Mouse (Mus musculus) neural tube, embryonic 13.5 days (tissue): ENCODE data around the gene Pik3r1. TPM values are rescaled to one million over a fixed set of nuclear protein-coding genes. Genes with fewer than 3 reads are reported as not detected.

ENCODE experiments used
- ATAC-seq: fragments of 200-750 bp; cut with Nextera tagmentation; 2 replicates; pipeline ENCODE4 v1.8.0; 2017; ENCODE audit warnings: low read depth, mild to moderate bottlenecking, moderate TSS enrichment, moderate library complexity
- H3K27ac ChIP-seq: fragments of 300-500 bp; sonication (generic); replicated peaks from 2 replicates; pipeline ENCODE4 v1.5.1; 2015; ENCODE audit warnings: moderate library complexity, mild to moderate bottlenecking, inconsistent platforms
- H3K27me3 ChIP-seq: fragments of 300-500 bp; sonication (generic); 2 replicates; pipeline ENCODE4 v1.6.1; 2015; ENCODE audit warnings: mild to moderate bottlenecking, inconsistent platforms
- H3K36me3 ChIP-seq: fragments of 300-500 bp; sonication (generic); 2 replicates; pipeline ENCODE4 v1.6.1; 2015; ENCODE audit warnings: mild to moderate bottlenecking, inconsistent platforms
- H3K4me1 ChIP-seq: fragments of 300-500 bp; sonication (generic); replicated peaks from 2 replicates; pipeline ENCODE4 v1.6.1; 2015; ENCODE audit warnings: inconsistent platforms
- H3K4me2 ChIP-seq: fragments of 300-500 bp; sonication (generic); 2 replicates; pipeline ENCODE4 v1.6.1; 2015; ENCODE audit warnings: inconsistent platforms, mild to moderate bottlenecking, moderate library complexity
- H3K4me3 ChIP-seq: fragments of 300-500 bp; sonication (generic); 2 replicates; pipeline ENCODE4 v1.5.1; 2015; ENCODE audit warnings: mild to moderate bottlenecking, inconsistent platforms
- H3K9ac ChIP-seq: fragments of 300-500 bp; sonication (generic); 2 replicates; pipeline ENCODE4 v1.6.1; 2015; ENCODE audit warnings: moderate library complexity, mild to moderate bottlenecking, inconsistent platforms
- H3K9me3 ChIP-seq: fragments of 300-500 bp; sonication (generic); 2 replicates; pipeline ENCODE4 v1.6.1; 2016; ENCODE audit warnings: inconsistent platforms
- WGBS: fragments of 180-500 bp; shearing (Covaris S2); methylation state at CpG from one replicate; pipeline ENCODE4 v1.1.7; 2015; 5-methylcytosine and 5-hydroxymethylcytosine counted together
- polyA plus RNA-seq: library from polyadenylated mRNA; unstranded; fragments of >200 nt; fragmentation: Nextera tagmentation; extraction: Ambion mirVana; gene quantifications from 2 replicates; pipeline ENCODE4 v1.2.1, GENCODE M21; 2015

Pik3r1 gene
- polyA plus RNA-seq, 1 experiment from 2014 or later: 47.9 TPM

GRCm38 (mm10) chr13:101713429-101714088 is 54.5 kb downstream of the Pik3r1 start:
- Histone ChIP-seq H3K4me2 (no peak overlapping the region), H3K27me3 (no peaks in the 10 kb centered on the region), H3K4me3 (no peak overlapping the region), H3K9ac (no peak overlapping the region), H3K4me1 (peaks cover 1% of the 10 kb centered on the region), H3K9me3 (no peaks in the 10 kb centered on the region), H3K27ac (no peak overlapping the region), H3K36me3 (peaks cover under 1% of the 10 kb centered on the region; the same call in 1 of the 2 replicates)
- ATAC-seq: no peak
- WGBS: 89% methylated on average over 12 of the region's 12 CpGs

- Histone ChIP-seq H3K9me3 (no peaks in the 10 kb centered on the region), H3K36me3 (peaks cover 8% of the 10 kb centered on the region), H3K4me3 (no peak overlapping the region), H3K4me2 (no peak overlapping the region), H3K9ac (no peak overlapping the region), H3K27ac (no peak overlapping the region), H3K4me1 (no peaks in the 10 kb centered on the region), H3K27me3 (no peaks in the 10 kb centered on the region)
- WGBS: 85% methylated on average over 9 of the region's 9 CpGs
- no peak for ATAC-seq
Observed at GRCm38 (mm10) chr13:101712720-101713428, 55.1 kb downstream of the Pik3r1 start.

DNA sequence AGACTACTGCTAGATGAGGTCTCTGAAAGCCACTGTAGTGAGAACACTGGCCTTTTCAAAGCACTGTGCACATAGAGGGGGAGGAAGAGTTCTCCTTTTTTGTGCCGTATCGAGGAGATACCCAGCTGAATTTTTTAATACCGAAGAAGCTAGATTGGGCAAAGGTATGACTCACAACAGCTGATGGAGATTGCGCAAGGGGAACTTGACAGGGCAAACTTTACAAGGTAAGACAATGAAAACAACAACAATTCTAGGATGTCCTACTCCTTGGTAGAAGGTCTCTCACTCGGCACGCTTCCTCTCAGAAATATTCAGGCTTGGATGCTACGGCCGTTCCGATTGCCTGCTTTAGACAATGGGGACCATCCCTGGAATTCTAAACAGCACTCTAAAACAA is 55.9 kb downstream of the Pik3r1 start:
- H3K4me1 ChIP-seq: no peaks in the 10 kb centered on the region
- ATAC-seq: no peak
- no peaks in the 10 kb centered on the region for H3K9me3 ChIP-seq
- 87% methylated on average over 9 of the region's 9 CpGs for WGBS
- no peak overlapping the region for H3K27ac ChIP-seq
- no peaks in the 10 kb centered on the region for H3K27me3 ChIP-seq
- H3K4me3 ChIP-seq: no peak overlapping the region
- H3K36me3 ChIP-seq: peaks cover 13% of the 10 kb centered on the region
- no peak overlapping the region for H3K9ac ChIP-seq
- H3K4me2 ChIP-seq: no peak overlapping the region

DNA sequence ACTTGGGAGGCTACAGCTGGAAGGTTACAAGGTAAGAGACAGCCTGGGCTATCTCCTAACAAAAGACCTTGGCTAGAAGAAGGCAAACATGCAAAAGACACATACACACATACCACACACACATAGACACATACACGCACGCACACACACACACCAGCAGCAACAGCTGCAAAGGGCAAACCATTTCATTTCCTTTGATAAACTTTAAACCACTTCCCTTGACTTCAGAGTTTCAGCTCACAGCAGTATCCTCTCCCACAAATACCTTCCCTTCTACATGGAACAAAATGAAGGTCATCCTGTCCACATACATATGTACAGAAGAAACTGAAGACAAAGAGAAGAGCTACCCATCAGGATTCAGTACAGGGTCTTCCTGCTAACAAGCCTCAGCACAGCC is 56.7 kb downstream of the Pik3r1 start:
- no peak overlapping the region for H3K9ac ChIP-seq
- peaks cover 13% of the 10 kb centered on the region for H3K36me3 ChIP-seq
- H3K27ac ChIP-seq: no peak overlapping the region
- no peak for ATAC-seq
- H3K4me2 ChIP-seq: no peak overlapping the region
- H3K9me3 ChIP-seq: no peaks in the 10 kb centered on the region
- 88% methylated on average over 2 of the region's 2 CpGs for WGBS
- H3K4me3 ChIP-seq: no peak overlapping the region
- no peaks in the 10 kb centered on the region for H3K27me3 ChIP-seq
- no peaks in the 10 kb centered on the region for H3K4me1 ChIP-seq

DNA sequence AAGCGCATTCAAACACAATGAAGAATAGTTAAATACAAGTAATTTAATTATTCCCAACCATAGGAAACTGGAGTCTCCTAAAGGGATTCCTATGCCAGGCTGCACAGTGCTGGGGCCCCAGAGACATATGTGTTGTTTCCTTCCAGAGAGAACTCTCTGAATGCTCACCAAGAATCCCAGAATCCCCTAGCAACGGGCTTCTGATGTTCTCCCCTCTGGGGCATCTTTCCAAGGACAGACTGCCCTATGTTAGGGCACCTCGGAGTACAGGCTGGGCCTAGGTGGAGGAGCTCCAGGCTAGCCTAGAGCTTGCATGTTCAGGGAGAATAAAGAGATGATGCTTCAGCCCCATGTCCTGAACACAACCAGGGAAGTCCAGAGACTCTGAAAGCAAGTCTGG is 58.2 kb downstream of the Pik3r1 start:
- WGBS: 63% methylated on average over 3 of the region's 3 CpGs
- ATAC-seq: no peak

DNA sequence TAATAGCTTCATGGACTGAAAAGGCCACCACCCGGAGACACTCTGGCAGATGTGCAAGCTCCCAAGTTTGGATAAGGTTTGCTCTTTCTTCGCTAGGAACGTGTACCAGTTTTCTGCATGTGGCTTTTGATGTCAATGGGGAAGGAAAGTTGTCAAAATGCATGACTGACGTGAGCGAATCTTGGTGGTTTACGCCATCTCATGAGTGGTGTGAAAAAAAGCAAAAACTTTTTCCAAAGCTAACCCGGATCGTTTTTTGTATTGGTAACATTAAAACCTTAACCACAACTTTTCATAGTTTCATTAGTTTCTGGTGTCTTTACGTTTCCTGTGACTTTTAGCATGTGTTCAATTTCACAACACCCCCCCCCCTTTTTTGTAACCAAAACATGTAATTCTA is 60.8 kb downstream of the Pik3r1 start:
- Histone ChIP-seq H3K27me3 (no peaks in the 10 kb centered on the region), H3K4me1 (no peaks in the 10 kb centered on the region), H3K4me3 (no peak overlapping the region), H3K36me3 (peaks cover 24% of the 10 kb centered on the region), H3K9me3 (no peaks in the 10 kb centered on the region), H3K9ac (no peak overlapping the region), H3K4me2 (no peak overlapping the region), H3K27ac (no peak overlapping the region)
- WGBS: 93% methylated on average over 9 of the region's 9 CpGs
- ATAC-seq: no peak

More for the DNA sequence above, 58.2 kb downstream of the Pik3r1 start:
- no peaks in the 10 kb centered on the region for H3K9me3 ChIP-seq
- H3K4me3 ChIP-seq: no peak overlapping the region
- H3K27me3 ChIP-seq: no peaks in the 10 kb centered on the region
- no peak overlapping the region for H3K4me2 ChIP-seq
- H3K27ac ChIP-seq: no peak overlapping the region
- H3K4me1 ChIP-seq: no peaks in the 10 kb centered on the region
- no peak overlapping the region for H3K9ac ChIP-seq
- H3K36me3 ChIP-seq: peaks cover 19% of the 10 kb centered on the region

DNA sequence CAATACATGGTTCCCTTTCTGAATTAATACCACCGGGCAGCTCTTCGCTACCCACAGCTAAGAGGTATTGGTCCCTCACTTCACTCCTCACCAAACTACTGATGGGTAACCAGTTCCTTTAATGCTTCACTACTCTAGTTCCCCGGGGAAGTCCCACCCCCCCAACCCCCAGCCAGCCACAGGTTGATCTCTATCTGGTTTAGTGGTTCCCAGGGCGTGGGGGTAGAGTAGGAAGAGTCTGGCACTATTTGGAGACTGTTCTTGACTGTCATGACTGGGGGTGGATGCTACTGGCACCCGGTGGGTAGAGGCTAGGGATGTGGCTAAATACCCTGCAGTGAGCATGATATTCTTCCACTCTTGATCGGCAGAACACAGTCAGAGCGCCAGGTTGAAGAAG is 61.6 kb downstream of the Pik3r1 start:
- Histone ChIP-seq H3K36me3 (peaks cover 30% of the 10 kb centered on the region), H3K27ac (no peak overlapping the region), H3K27me3 (no peaks in the 10 kb centered on the region), H3K4me2 (no peak overlapping the region), H3K9me3 (no peaks in the 10 kb centered on the region), H3K4me1 (no peaks in the 10 kb centered on the region), H3K9ac (no peak overlapping the region), H3K4me3 (no peak overlapping the region)
- WGBS: 94% methylated on average over 7 of the region's 7 CpGs
- no peak for ATAC-seq

- no peaks in the 10 kb centered on the region for H3K9me3 ChIP-seq
- no peak overlapping the region for H3K9ac ChIP-seq
- H3K27me3 ChIP-seq: no peaks in the 10 kb centered on the region
- peaks cover 23% of the 10 kb centered on the region for H3K4me1 ChIP-seq
- H3K36me3 ChIP-seq: peaks cover 35% of the 10 kb centered on the region
- 90% methylated on average over 14 of the region's 14 CpGs for WGBS
- no peak overlapping the region for H3K27ac ChIP-seq
- H3K4me2 ChIP-seq: no peak overlapping the region
- no peak overlapping the region for H3K4me3 ChIP-seq
- no peak for ATAC-seq
Observed at GRCm38 (mm10) chr13:101702096-101702775, 65.8 kb downstream of the Pik3r1 start.

DNA sequence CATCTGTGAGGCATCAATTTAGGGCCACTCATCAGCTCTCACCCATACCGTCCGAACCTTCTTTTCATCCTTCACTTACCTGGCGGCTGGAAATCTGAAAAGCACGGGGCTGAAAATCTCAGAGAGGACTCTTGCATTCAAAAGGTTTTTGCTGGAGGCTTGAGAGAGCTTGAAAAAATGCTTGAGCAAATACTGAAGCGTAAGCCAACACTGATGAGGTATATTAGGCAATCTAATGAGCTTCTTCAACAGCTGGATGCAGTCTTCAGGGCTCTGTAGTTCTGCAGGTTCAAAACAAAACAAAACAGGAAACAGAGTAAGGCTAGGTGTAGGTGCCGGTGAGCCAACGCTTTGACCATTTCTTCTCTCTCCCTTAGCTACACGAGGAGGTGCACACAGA is 66.4 kb downstream of the Pik3r1 start:
- Histone ChIP-seq H3K4me1 (peaks cover 23% of the 10 kb centered on the region), H3K4me3 (no peak overlapping the region), H3K9ac (no peak overlapping the region), H3K9me3 (no peaks in the 10 kb centered on the region), H3K27me3 (no peaks in the 10 kb centered on the region), H3K4me2 (no peak overlapping the region), H3K36me3 (peaks cover 35% of the 10 kb centered on the region), H3K27ac (no peak overlapping the region)
- no peak for ATAC-seq
- WGBS: 92% methylated on average over 8 of the region's 8 CpGs

DNA sequence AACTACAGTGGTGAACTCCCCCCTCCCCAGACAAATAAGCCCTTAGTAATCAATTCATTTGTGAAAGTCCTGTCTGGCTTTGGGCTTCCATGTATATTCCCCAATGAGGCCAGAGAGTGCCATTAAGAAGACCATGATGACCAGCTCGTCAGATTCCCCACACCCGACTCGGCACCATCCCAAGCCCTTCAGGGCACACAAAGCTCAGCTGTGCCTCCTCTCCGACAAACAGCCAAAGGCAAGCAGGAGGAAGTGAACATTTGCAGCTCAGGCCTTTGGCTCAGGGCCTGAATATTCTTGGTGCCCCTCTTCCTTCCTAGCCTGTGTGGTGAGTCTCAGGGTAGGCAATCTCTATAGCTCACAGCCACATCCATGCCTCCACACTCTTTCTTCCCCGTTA is 68.3 kb downstream of the Pik3r1 start:
- ATAC-seq: no peak
- 48% methylated on average over 5 of the region's 5 CpGs for WGBS
- H3K27me3 ChIP-seq: no peaks in the 10 kb centered on the region
- H3K9ac ChIP-seq: no peak overlapping the region
- peaks cover 37% of the 10 kb centered on the region for H3K4me1 ChIP-seq
- peaks cover 29% of the 10 kb centered on the region for H3K36me3 ChIP-seq
- H3K4me3 ChIP-seq: no peak overlapping the region
- no peaks in the 10 kb centered on the region for H3K9me3 ChIP-seq
- H3K27ac ChIP-seq: no peak overlapping the region
- H3K4me2 ChIP-seq: no peak overlapping the region

GRCm38 (mm10) chr13:101697966-101698365 is 70.1 kb downstream of the Pik3r1 start:
- H3K9me3 ChIP-seq: no peaks in the 10 kb centered on the region
- no peak for ATAC-seq
- H3K27ac ChIP-seq: no peak overlapping the region
- peaks cover 29% of the 10 kb centered on the region for H3K36me3 ChIP-seq
- no peak overlapping the region for H3K9ac ChIP-seq
- peaks cover 53% of the 10 kb centered on the region for H3K4me1 ChIP-seq
- WGBS: 87% methylated on average over 5 of the region's 5 CpGs
- no peaks in the 10 kb centered on the region for H3K27me3 ChIP-seq
- H3K4me3 ChIP-seq: no peak overlapping the region
- H3K4me2 ChIP-seq: no peak overlapping the region

DNA sequence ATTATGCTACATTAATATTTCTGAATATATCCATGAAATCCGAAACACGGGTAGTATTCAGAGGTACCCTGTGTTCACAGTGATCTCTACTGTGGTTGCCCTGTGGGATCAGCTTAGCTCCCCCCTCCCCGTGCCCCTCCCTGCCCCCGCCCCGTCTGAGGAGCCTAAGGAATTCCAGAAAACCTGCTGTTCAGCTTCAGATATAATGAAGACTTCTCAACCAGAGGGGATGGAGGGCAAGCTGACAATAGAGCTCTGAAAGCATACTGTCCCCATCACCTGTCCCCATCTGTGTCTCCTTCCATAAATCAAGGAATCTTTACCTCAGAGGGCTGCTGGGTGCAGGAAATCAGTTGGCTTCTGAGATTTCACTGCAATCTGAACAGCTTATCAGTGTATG is 70.6 kb downstream of the Pik3r1 start:
- Histone ChIP-seq H3K27me3 (no peaks in the 10 kb centered on the region), H3K27ac (no peak overlapping the region), H3K4me2 (no peak overlapping the region), H3K9ac (no peak overlapping the region), H3K4me3 (no peak overlapping the region), H3K36me3 (peaks cover 26% of the 10 kb centered on the region), H3K4me1 (peaks cover 58% of the 10 kb centered on the region), H3K9me3 (no peaks in the 10 kb centered on the region)
- no peak for ATAC-seq
- 59% methylated on average over 5 of the region's 5 CpGs for WGBS
